Mouse (Mus musculus) lung, adult 2 months (tissue): ENCODE measurements around the gene Tex36.

ENCODE experiments used
- CTCF ChIP-seq: fragments of 200-500 bp; IDR thresholded peaks from 2 replicates; pipeline ENCODE4 v1.5.1; 2011; ENCODE audit warnings: mild to moderate bottlenecking, low read length, control low read depth; ENCODE audit not compliant: insufficient read depth
- POLR2A ChIP-seq: fragments of 200-500 bp; IDR thresholded peaks from 2 replicates; pipeline ENCODE4 v1.6.1; 2011; ENCODE audit warnings: low read depth, mild to moderate bottlenecking, control low read depth, low read length, borderline replicate concordance; ENCODE audit errors: extremely low read depth

GRCm38 (mm10) chr7:133602058-133602457, at the start of gene Tex36:
- TF ChIP-seq CTCF: no peak
- no peak for TF ChIP-seq POLR2A
